Mouse (Mus musculus) spleen, adult 2 months (tissue): Measurements from ENCODE around the gene Glis3. TPM values are rescaled to one million over a fixed set of nuclear protein-coding genes. Genes with fewer than 3 reads are reported as not detected.

ENCODE experiments used
- DNase-seq, 2 experiments: peaks; one replicate each; pipeline versions ENCODE4 v3.0.0 to v3.0.0-alpha.2; 2012 to 2021; ENCODE audit warnings: low spot score in 2 of 2, low read depth in 1 of 2
- H3K27ac ChIP-seq: fragments of 200-500 bp; 2 replicates; pipeline ENCODE4 v1.5.1; 2012; ENCODE audit warnings: low read length, inconsistent platforms; ENCODE audit not compliant: insufficient read depth
- H3K27me3 ChIP-seq: fragments of 200-500 bp; 2 replicates; pipeline ENCODE4 v1.6.1; 2012; ENCODE audit warnings: mild to moderate bottlenecking, moderate library complexity, low read length, inconsistent platforms; ENCODE audit not compliant: control insufficient read depth, insufficient read depth
- H3K36me3 ChIP-seq: fragments of 200-500 bp; 2 replicates; pipeline ENCODE4 v1.6.1; 2012; ENCODE audit warnings: mild to moderate bottlenecking, low read length, inconsistent platforms; ENCODE audit not compliant: control insufficient read depth, insufficient read depth
- H3K4me1 ChIP-seq: fragments of 200-500 bp; 2 replicates; pipeline ENCODE4 v1.6.1; 2011; ENCODE audit warnings: inconsistent platforms; ENCODE audit not compliant: control insufficient read depth, insufficient read depth, insufficient read length
- H3K4me3 ChIP-seq: fragments of 200-500 bp; 2 replicates; pipeline ENCODE4 v1.5.1; 2011; ENCODE audit warnings: mild to moderate bottlenecking, inconsistent platforms; ENCODE audit not compliant: insufficient read depth, insufficient read length; ENCODE audit errors: extremely low read depth
- CTCF ChIP-seq: fragments of 200-500 bp; IDR thresholded peaks from 2 replicates; pipeline ENCODE4 v1.5.1; 2011; ENCODE audit warnings: mild to moderate bottlenecking, inconsistent platforms; ENCODE audit not compliant: insufficient read depth, insufficient read length, insufficient replicate concordance; ENCODE audit errors: extremely low read depth
- POLR2A ChIP-seq: fragments of 200-500 bp; IDR thresholded peaks from 2 replicates; pipeline ENCODE4 v1.6.1; 2011; ENCODE audit warnings: low read depth, low read length, inconsistent platforms
- WGBS: fragments of 180-500 bp; shearing (Covaris S2); methylation state at CpG from one replicate; pipeline ENCODE4 v1.1.7; 2018; 5-methylcytosine and 5-hydroxymethylcytosine counted together
- polyA plus RNA-seq: library from polyadenylated mRNA; depleted of rRNA; stranded (reverse); fragments of >200 nt; gene quantifications from 2 replicates; pipeline ENCODE4 v1.2.3, GENCODE M21; 2012

The Glis3 gene
- polyA plus RNA-seq, 1 experiment, result 1.7 TPM

DNA sequence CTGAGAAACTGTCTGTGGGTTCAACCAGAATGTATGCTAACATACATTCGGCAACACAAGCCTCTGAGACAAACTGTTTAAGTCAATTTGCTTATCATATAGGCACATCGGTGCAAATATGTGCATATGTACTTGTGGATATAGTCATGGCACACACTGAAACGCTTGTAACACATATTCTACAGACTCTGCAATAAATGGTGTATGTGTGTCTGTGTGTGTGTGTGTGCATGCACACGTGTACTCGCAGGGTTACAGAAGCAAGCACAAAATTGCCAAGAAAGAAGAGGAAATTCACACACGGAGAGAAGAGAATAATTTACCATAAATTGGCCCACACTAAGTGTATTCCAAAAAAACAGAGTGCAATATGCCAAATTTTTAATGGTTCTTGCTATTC lies 312.6 kb downstream of the Glis3 start:
- no peak overlapping the region for H3K4me3 ChIP-seq
- H3K27me3 ChIP-seq, result no peaks in the 10 kb centered on the region
- H3K27ac ChIP-seq, result no peak overlapping the region
- 89% methylated on average over 6 of the region's 6 CpGs for whole genome bisulfite sequencing
- no peak for DNase-seq
- no peaks in the 10 kb centered on the region for H3K36me3 ChIP-seq
- H3K4me1 ChIP-seq, result no peaks in the 10 kb centered on the region; the same call in 1 of the 2 replicates
- TF ChIP-seq POLR2A (no peak), CTCF (no peak)

DNA sequence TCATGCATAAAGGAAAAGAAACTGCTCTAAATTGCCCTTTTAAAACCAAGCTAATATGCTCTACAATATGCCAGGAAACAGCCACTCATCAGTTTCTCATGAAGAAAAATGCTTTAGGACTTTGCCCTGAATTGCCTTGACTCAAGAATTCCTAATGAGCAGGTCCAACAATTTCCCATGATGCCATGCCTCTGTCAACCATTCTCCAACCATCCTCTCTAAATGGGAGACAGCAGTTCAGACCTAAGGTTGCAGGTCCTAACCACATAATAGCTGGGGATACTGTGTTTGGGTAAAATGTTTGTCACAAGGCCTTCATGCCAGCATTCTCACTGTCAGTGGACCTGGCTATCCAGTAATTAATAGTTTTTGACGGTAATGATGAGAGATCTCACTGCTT lies 313.1 kb downstream of the Glis3 start:
- Histone ChIP-seq H3K27ac (no peak overlapping the region), H3K27me3 (no peaks in the 10 kb centered on the region), H3K4me3 (no peak overlapping the region), H3K4me1 (no peaks in the 10 kb centered on the region; the same call in 1 of the 2 replicates), H3K36me3 (no peaks in the 10 kb centered on the region)
- no peak for DNase-seq
- WGBS, result 89% methylated on average over 1 of the region's 1 CpGs
- TF ChIP-seq CTCF (no peak), POLR2A (no peak)

DNA sequence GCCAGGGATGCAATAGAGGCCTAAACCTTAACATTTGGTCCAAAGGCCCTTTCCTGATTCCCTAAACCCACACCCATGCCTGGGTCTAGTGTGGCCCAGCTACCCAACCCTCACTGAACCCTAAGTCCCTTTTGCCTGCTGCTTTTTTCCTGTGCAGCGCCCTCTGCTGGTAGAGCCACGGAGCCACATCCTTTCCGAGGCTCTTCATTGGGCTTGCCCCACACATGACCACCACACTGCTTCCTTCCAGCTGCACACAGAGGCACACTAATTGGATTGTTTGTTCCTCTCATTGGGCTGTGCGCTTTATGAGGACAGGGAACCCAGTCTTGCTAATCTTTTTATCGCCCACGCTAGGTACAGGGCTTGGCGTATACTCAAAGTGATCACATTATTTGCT lies 314.0 kb downstream of the Glis3 start:
- Histone ChIP-seq H3K27me3 (no peaks in the 10 kb centered on the region), H3K36me3 (no peaks in the 10 kb centered on the region), H3K27ac (no peak overlapping the region), H3K4me3 (no peak overlapping the region), H3K4me1 (no peaks in the 10 kb centered on the region; the same call in 1 of the 2 replicates)
- TF ChIP-seq CTCF, result peak; percentile 51; the same call in 1 of the 2 replicates
- no peak for TF ChIP-seq POLR2A
- WGBS, result 59% methylated on average over 7 of the region's 7 CpGs
- peak in 1 of 2 experiments; percentile 5 for DNase-seq

DNA sequence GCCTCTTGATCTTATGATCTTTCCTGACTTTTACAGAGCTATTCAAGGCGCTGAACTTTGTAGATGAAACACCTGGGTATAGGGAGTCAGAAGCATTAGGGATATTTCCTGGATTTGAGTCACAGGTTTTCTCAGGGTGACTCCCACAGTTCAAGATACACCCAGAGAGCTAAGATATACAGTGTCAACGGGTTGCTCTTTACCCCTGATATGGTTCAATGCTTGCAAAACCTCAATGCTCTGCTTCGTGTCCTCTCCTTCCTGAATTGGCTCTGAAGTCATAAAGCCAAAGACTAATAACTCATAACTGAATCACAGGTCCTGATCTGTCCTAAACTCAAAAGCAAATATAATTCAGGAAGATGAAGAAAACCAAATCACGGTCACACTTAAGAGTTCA lies 319.0 kb downstream of the Glis3 start:
- no peaks in the 10 kb centered on the region for H3K36me3 ChIP-seq
- no peak for TF ChIP-seq CTCF
- TF ChIP-seq POLR2A, result no peak
- DNase-seq, result no peak

DNA sequence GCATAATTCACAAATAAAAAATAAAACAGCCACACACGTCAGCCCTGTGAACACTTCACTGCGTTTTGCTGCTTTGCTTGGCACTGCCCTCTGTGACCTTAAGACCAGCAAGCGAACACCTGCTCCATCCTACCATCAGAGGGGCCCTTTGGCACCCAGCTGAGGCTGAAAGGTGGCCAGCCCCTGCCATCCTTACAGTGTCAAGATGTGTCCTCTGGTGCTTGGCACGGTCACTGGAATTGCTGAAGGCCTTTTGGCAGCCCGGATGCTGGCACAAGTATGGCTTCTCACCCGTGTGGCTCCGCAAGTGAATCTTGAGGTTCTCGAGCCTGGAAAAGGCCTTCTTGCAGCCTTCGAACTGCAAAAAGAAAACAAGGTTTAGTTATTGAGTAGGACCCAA lies 322.3 kb downstream of the Glis3 start:
- Histone ChIP-seq H3K4me3 (no peak overlapping the region), H3K27me3 (no peaks in the 10 kb centered on the region), H3K36me3 (no peaks in the 10 kb centered on the region), H3K4me1 (no peaks in the 10 kb centered on the region), H3K27ac (no peak overlapping the region)
- TF ChIP-seq POLR2A (no peak), CTCF (no peak)
- no peak for DNase-seq
- whole genome bisulfite sequencing, result 93% methylated on average over 9 of the region's 9 CpGs

More for the DNA sequence above, 319.0 kb downstream of the Glis3 start:
- Histone ChIP-seq H3K27ac (no peak overlapping the region), H3K4me1 (no peaks in the 10 kb centered on the region; the same call in 1 of the 2 replicates), H3K27me3 (no peaks in the 10 kb centered on the region), H3K4me3 (no peak overlapping the region)
- WGBS, result 45% methylated on average over 4 of the region's 4 CpGs

DNA sequence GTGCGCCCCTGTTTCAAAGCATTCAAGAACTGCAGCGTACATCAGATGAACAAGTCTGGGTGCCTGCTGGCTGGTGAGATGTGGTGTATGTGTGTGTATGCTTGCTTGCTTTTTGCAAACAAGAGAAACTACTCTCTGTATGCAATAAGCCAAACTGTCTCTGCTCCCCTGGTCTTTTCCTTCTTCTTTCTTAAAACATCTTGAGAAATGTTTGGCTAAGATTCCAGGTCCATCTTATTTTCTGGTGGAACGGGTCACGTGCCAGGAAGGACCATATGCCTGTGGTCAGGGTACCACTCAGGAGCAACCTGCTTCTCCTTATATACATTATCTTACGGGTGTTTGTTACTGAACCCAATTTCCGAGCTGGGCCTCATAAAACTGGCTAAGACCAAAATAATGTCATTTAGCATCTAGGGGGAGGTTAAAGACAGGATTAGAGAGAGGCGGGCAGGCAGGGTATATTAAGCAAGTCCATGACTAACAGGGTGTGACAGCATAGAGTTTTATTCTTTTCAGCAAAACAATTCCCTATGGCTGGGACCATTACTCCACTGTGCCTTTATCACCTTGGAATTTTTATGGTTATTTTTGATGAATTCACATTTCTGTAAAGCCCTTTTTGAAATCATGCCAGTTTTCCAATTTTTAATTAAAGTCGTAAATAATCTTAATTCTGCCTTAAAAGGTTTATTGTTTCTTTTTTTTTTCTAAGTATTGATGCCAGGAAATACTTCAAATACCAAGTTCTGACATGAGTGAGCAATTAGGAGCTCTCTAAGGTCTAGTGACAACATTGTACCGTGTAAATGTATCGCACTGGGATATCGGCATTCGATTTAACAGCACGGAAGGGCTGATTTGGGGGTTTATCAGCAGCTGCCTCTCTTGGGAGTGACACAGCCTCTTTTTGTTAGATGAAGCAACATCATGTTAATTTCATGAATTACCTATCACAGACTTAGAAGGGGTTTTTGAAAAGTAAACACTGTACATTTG lies 328.5 kb downstream of the Glis3 start:
- H3K27ac ChIP-seq, result no peak overlapping the region
- no peaks in the 10 kb centered on the region for H3K36me3 ChIP-seq
- H3K4me3 ChIP-seq, result no peak overlapping the region
- WGBS, result 92% methylated on average over 13 of the region's 13 CpGs
- no peaks in the 10 kb centered on the region for H3K27me3 ChIP-seq
- H3K4me1 ChIP-seq, result no peaks in the 10 kb centered on the region
- TF ChIP-seq CTCF (no peak), POLR2A (no peak)
- DNase-seq, result no peak
